Mouse (Mus musculus) myocyte (in vitro differentiated cells): Measurements from ENCODE around the gene Herc6. TPM values are rescaled to one million over a fixed set of nuclear protein-coding genes. Genes with fewer than 3 reads are reported as not detected.

ENCODE experiments used
- H3K27me3 ChIP-seq: one replicate; pipeline ENCODE4 v1.6.1; 2011; ENCODE audit not compliant: control insufficient read depth, insufficient read depth, insufficient read length
- H3K36me3 ChIP-seq: one replicate; pipeline ENCODE4 v1.6.1; 2011; ENCODE audit not compliant: control insufficient read depth, insufficient read depth
- H3K4me2 ChIP-seq: one replicate; pipeline ENCODE4 v1.6.1; 2011; ENCODE audit warnings: low read depth, control low read depth
- H3K4me3 ChIP-seq: one replicate; pipeline ENCODE4 v1.5.1; 2011; ENCODE audit warnings: mild to moderate bottlenecking, control low read depth, moderate library complexity
- H3K79me2 ChIP-seq: one replicate; pipeline ENCODE4 v1.6.1; 2011; ENCODE audit not compliant: control insufficient read depth, insufficient read depth
- H3ac ChIP-seq: one replicate; pipeline ENCODE4 v1.6.1; 2011; ENCODE audit not compliant: control insufficient read depth, insufficient read length
- CEBPB ChIP-seq: IDR thresholded peaks from 2 replicates; pipeline ENCODE4 v1.6.1; 2011; ENCODE audit warnings: mild to moderate bottlenecking, moderate library complexity; ENCODE audit not compliant: poor library complexity, insufficient read depth, severe bottlenecking
- E2F4 ChIP-seq: IDR thresholded peaks from one replicate; pipeline ENCODE4 v1.6.1; 2011; ENCODE audit warnings: mild to moderate bottlenecking, control low read depth, moderate library complexity; ENCODE audit not compliant: insufficient read depth
- MAX ChIP-seq: IDR thresholded peaks from one replicate; pipeline ENCODE4 v1.6.1; 2011; ENCODE audit warnings: low read depth, mild to moderate bottlenecking, control low read depth
- MYOD1 ChIP-seq, 3 experiments: IDR thresholded peaks; one replicate each; pipeline ENCODE4 v1.6.1; 2011; ENCODE audit warnings: control low read depth in 2 of 3, low read depth in 2 of 3, mild to moderate bottlenecking in 2 of 3, moderate library complexity in 1 of 3; ENCODE audit not compliant: insufficient read length in 2 of 3, control insufficient read depth in 1 of 3
- MYOG ChIP-seq, 3 experiments: IDR thresholded peaks; one replicate each; pipeline ENCODE4 v1.6.1; 2011; ENCODE audit warnings: control low read depth in 2 of 3, low read depth in 2 of 3, mild to moderate bottlenecking in 2 of 3; ENCODE audit not compliant: insufficient read length in 2 of 3, control insufficient read depth in 1 of 3, insufficient read depth in 1 of 3
- POLR2A ChIP-seq: IDR thresholded peaks from one replicate; pipeline ENCODE4 v1.6.1; 2011; ENCODE audit warnings: low read depth, mild to moderate bottlenecking, control low read depth, moderate library complexity; ENCODE audit not compliant: insufficient read length
- POLR2AphosphoS2 ChIP-seq: IDR thresholded peaks from one replicate; pipeline ENCODE4 v1.6.1; 2011; ENCODE audit warnings: low read depth, control low read depth; ENCODE audit not compliant: insufficient read length
- REST ChIP-seq: IDR thresholded peaks from one replicate; pipeline ENCODE4 v1.6.1; 2011; ENCODE audit warnings: mild to moderate bottlenecking, control low read depth, moderate library complexity; ENCODE audit not compliant: insufficient read depth, insufficient read length
- SRF ChIP-seq: IDR thresholded peaks from one replicate; pipeline ENCODE4 v1.6.1; 2011; ENCODE audit warnings: low read depth; ENCODE audit not compliant: control insufficient read depth, insufficient read length
- TCF12 ChIP-seq: IDR thresholded peaks from one replicate; pipeline ENCODE4 v1.6.1; 2011; ENCODE audit warnings: mild to moderate bottlenecking, control low read depth; ENCODE audit not compliant: poor library complexity, insufficient read depth, severe bottlenecking
- TCF3 ChIP-seq: IDR thresholded peaks from one replicate; pipeline ENCODE4 v1.6.1; 2011; ENCODE audit warnings: low read depth, control low read depth; ENCODE audit not compliant: insufficient read length
- USF1 ChIP-seq: IDR thresholded peaks from one replicate; pipeline ENCODE4 v1.6.1; 2011; ENCODE audit warnings: low read depth, mild to moderate bottlenecking, control low read depth, moderate library complexity
- polyA plus RNA-seq: library from polyadenylated mRNA; unstranded; fragments of >200 nt; fragmentation: generic; extraction: Trizol; gene quantifications from one replicate; pipeline ENCODE4 v1.2.1, GENCODE M21; 2012; ENCODE audit warnings: missing spikeins

Gene Herc6
- polyA plus RNA-seq, 1 experiment, result 0.44 TPM

DNA sequence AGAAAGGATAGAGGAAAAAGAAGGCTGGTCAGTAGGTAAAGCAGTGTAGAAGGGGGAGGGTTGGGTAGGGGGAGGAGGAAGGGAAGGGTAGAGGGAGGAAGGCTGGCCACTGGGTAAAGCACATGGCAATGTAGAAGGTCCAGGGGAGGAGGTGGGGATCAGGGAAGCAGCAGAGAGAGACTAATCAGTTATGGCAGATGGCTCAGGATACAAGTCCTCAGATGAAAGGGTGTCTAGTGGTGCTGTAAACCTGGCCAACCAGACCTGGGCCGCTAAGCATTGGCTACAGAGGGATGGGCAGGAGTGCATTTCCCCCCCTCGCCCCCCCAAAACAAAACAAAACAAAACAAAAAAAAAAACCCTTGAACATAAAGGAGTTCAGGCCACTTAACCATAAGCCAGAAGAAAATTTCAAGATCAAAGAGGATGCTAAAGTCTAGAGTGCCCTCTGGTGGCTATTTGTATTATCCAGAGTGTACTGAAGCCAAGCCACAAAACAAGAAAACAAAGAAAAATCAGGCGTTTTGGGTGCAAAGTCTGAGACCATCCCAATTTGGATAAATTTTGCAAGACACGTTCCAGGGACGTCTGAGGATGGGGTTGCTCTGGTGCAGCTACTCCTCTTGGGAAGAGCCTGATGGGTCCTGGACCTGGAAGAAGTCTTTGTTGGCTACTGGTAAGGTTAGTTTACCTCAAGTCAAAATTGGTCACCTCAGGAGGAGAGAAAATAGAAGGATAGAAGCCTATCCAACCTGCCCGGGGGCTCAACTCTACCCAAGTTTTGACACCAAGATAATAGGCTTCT, 10.4 kb upstream of the Herc6 start:
- Histone ChIP-seq H3K36me3 (no peaks in the 10 kb centered on the region), H3K4me2 (no peak overlapping the region), H3K79me2 (no peaks in the 10 kb centered on the region), H3ac (no peak overlapping the region), H3K4me3 (no peak overlapping the region), H3K27me3 (no peaks in the 10 kb centered on the region)
- TF ChIP-seq USF1 (no peak), CEBPB (no peak), POLR2AphosphoS2 (no peak), MAX (no peak), MYOD1 (IDR thresholded peaks at IDR 0.05; ENCODE audit: control insufficient read depth in 1 of 3, insufficient read length in 2 of 3, low read depth in 2 of 3) (no peak), SRF (no peak), TCF12 (no peak), REST (no peak)

DNA sequence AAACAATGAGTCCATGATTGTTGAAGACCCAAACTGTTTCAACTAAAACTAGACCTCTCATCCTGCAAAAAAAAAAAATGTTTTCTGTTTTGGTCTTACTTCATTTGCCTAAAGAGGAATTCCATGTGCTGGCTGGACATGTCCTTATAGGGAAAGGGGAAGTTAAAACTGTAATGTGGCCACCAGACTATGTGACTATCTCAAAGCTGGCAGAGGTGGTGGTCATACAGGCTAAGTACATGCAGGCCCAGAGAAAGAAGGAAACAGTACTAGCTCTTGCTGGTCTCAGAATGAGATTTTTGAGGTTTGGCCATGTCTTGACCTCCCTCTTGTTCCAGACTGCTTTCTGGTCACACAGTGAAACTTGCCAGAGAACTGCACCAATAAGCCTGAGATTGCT, 9.2 kb upstream of the Herc6 start:
- Histone ChIP-seq H3K27me3 (no peaks in the 10 kb centered on the region), H3K79me2 (no peaks in the 10 kb centered on the region), H3K4me2 (no peak overlapping the region), H3K36me3 (no peaks in the 10 kb centered on the region), H3K4me3 (no peak overlapping the region), H3ac (no peak overlapping the region)
- TF ChIP-seq SRF (no peak), MYOD1 (IDR thresholded peaks at IDR 0.05; ENCODE audit: control insufficient read depth in 1 of 3, insufficient read length in 2 of 3, low read depth in 2 of 3) (no peak), CEBPB (no peak), REST (no peak), E2F4 (no peak), TCF3 (no peak), POLR2AphosphoS2 (no peak), MAX (no peak), POLR2A (no peak)

- Histone ChIP-seq H3K79me2 (no peaks in the 10 kb centered on the region), H3K27me3 (no peaks in the 10 kb centered on the region), H3K36me3 (no peaks in the 10 kb centered on the region), H3K4me2 (peak overlapping the region; percentile 76), H3ac (no peak overlapping the region), H3K4me3 (peak overlapping the region; percentile 49)
- TF ChIP-seq USF1, result no peak
- TF ChIP-seq REST, result no peak
- no peak for TF ChIP-seq MYOD1 (IDR thresholded peaks at IDR 0.05; ENCODE audit: control insufficient read depth in 1 of 3, insufficient read length in 2 of 3, low read depth in 2 of 3)
- TF ChIP-seq CEBPB, result no peak
- TF ChIP-seq TCF12, result no peak
Observed at GRCm38 (mm10) chr6:57581595-57581994, 795 bp downstream of the Herc6 start.

DNA sequence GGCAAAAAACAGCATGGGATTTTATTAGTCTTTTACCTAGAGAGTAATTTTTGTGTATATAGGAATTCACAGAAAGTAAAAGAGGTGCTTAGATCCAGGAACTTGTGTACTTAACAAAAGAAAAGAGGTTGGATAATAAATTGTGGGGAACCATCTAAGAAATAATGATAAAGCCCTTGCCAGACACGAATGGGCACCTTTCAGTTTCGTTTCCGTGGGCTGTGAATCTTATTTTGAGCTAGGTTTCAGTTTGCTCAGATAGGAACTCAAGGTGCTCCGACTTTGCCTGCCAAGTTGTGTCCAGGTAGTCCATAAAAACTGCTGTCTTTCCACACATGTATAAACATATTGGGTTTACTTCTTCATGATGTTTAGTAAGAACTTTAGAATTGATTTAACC, 1.6 kb downstream of the Herc6 start:
- no peak overlapping the region for H3K4me3 ChIP-seq
- H3K27me3 ChIP-seq, result no peaks in the 10 kb centered on the region
- no peaks in the 10 kb centered on the region for H3K79me2 ChIP-seq
- no peak overlapping the region for H3ac ChIP-seq
- H3K36me3 ChIP-seq, result no peaks in the 10 kb centered on the region
- H3K4me2 ChIP-seq, result peak overlapping the region; percentile 38
- TF ChIP-seq MYOD1 (IDR thresholded peaks at IDR 0.05; ENCODE audit: control insufficient read depth in 1 of 3, insufficient read length in 2 of 3, low read depth in 2 of 3), result no peak
- TF ChIP-seq TCF12, result no peak
- no peak for TF ChIP-seq REST
- TF ChIP-seq MAX, result no peak
- no peak for TF ChIP-seq MYOG (IDR thresholded peaks at IDR 0.05; ENCODE audit: control insufficient read depth in 1 of 3, insufficient read depth in 1 of 3, insufficient read length in 2 of 3, low read depth in 2 of 3)
- TF ChIP-seq POLR2A, result no peak
- TF ChIP-seq TCF3, result no peak
- TF ChIP-seq USF1, result no peak

- Histone ChIP-seq H3K79me2 (no peaks in the 10 kb centered on the region), H3K4me3 (no peak overlapping the region), H3ac (no peak overlapping the region), H3K36me3 (no peaks in the 10 kb centered on the region), H3K4me2 (no peak overlapping the region), H3K27me3 (no peaks in the 10 kb centered on the region)
- no peak for TF ChIP-seq MYOD1 (IDR thresholded peaks at IDR 0.05; ENCODE audit: control insufficient read depth in 1 of 3, insufficient read length in 2 of 3, low read depth in 2 of 3)
- TF ChIP-seq TCF12, result no peak
- TF ChIP-seq E2F4, result no peak
- TF ChIP-seq REST, result no peak
- TF ChIP-seq POLR2AphosphoS2, result no peak
- TF ChIP-seq TCF3, result no peak
- TF ChIP-seq USF1, result no peak
- TF ChIP-seq POLR2A, result no peak
- TF ChIP-seq MAX, result no peak
- no peak for TF ChIP-seq SRF
- no peak for TF ChIP-seq CEBPB
- TF ChIP-seq MYOG (IDR thresholded peaks at IDR 0.05; ENCODE audit: control insufficient read depth in 1 of 3, insufficient read depth in 1 of 3, insufficient read length in 2 of 3, low read depth in 2 of 3), result no peak
Observed at GRCm38 (mm10) chr6:57605546-57606307, 24.9 kb downstream of the Herc6 start.
